Mouse (Mus musculus): ENCODE data around the gene Zfp652.

Zfp652 gene

DNA sequence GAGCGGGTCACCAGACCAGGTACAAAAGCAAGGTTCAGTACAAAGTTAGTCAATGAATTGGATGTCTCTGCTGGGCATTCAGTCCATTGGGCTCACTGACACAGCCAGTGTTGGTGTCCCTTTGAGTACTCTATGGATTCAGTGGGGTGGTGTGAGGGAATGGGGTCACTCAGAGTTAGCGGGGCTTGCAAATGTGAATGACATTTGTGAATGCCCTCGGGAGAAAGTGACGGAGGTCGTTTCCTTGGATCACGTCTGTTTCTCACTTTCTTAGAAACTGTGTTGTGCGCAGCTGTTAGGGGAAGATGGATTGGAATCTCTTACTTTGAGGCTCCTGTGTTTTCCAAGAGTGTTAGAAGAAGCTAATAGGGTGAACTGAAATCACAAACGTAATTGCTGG lies 52.3 kb downstream of the Zfp652 start:
- intact Hi-C loops (cut with DNase I), result no loop called here

DNA sequence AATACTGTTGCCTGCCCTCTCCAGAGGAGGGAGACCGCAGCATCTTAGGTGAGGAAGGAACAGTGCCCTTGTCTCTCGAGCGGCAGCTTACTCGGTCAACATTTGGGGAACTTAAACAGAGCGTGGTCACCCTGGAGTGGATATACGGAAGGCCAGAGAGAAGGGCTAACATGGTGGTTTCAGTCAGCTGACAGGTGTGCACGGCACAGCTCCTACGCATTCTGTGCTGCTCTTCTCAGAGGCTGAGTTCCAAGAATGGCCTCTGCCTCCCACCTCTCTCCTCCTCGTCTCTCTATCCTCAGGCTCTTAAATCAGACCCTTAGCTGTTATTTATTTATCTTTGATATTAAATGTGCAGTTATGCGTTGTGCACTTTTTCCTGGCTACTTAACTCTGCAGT lies 52.9 kb downstream of the Zfp652 start:
- intact Hi-C loops (cut with DNase I), result no loop called here

DNA sequence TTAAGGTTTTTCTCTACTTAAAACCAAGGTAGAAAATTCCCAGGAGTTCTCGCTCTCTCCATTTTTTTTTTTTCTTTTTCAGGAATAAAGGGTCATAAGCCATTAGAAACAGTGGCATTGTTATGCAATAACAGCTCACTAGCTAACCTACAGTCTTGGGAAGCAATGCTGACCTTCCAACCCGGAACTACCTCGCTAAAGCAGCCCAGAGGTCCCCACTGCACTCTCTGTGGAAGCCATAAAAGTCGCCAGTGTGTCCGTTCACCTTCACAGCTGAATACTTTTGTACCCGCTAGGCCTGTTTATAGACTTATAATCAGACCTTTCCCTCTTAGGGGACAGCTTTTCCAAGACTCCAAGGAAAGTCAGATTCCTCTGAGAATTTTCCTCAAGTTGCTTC lies 55.8 kb downstream of the Zfp652 start:
- intact Hi-C loops (cut with DNase I), result no loop called here

DNA sequence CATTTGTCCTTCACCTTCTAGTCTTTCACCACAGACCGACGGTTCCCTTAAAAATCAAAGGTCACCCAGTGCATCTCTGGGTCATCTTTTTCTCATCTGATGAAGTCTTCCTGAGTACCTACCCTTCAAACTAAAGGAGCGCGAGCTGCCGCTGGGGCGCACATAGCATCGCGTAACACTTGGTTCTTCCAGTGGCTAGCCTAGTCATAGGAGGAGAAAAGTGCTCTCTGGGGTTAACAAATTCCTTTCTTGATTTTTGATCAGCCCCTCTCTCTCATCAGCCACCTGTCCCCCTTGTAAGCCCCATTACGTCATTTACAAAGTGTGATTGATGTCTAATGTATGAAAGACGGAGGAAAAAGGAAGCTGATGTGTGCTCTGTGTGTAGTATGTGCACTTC lies 56.7 kb downstream of the Zfp652 start:
- intact Hi-C loops (cut with DNase I), result no loop called here

DNA sequence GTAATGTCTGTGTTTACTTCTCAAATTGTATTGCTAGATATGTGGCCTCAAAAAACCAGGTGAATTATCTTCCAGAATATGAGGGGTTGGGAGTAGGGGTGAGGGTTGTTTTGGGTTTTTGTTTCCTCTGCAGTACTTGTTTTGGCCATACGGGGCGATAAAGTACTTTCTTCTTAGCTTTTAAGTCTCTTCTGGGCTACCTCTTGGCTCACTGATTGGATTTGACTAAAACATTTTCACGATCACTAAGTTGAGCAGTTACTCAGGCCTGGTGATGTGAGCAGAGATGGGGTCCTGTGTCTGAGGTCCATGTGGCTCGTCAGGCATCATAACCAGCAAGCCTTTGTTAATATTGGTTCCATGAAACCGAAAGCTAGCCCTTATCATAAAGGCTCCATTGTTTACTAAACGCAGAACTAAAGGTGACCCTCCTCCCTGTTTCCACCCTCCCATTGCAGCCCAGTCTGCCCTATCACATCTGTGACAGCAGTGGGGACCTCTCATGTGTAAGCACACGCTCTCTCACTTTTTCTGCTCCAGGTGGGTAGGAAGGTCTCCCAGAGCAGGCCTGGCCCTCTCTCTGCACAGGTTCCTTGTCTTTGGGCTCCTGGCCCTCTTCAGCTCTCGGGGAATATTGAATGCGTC lies 58.4 kb downstream of the Zfp652 start:
- intact Hi-C loops (cut with DNase I), result loop anchor here (2.0 kb wide), 1 partner anchor 54 kb away; the partner anchor contains the start of gene Phospho1

DNA sequence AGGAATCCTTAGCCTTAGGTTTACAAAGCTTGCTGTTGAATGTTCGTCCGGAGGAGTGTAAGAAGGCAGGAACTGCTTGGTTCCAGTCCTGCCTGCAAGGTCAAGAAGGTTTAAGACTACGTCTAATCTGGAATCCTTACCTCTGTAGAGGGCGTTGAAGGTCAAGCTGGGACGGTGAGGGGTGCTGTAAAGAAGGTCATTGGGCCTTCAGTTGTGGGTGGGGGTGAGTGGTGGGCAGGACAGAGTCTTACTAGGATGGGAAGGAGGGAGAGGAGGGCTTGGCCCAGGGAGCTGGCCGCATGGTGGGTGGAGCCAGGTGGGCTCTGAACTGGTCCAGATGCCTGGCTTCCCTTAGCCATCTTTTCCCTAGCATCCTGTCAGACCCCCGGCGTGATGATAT lies 59.2 kb downstream of the Zfp652 start:
- intact Hi-C loops (cut with DNase I), result loop anchor here (2.0 kb wide), 1 partner anchor 53 kb away; the partner anchor contains the start of gene Phospho1

DNA sequence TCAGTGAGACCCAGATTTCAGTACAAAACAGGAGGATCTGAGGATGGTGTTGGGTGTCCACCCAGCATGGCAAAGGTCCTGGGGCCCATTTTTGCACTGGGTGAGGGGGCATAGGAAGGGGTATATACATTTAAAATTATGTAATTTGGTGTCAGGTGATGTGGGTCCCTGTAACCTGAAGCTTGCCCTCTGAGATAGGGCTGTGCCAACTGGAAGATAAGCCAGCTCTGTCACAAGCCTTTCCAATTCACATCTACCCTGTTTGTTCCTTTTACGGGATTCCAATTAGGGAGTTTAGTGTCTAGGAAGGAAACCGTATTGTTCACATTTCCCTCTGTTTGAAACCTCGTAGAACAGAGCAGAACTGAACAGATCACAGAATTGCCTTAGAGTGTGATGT lies 60.8 kb downstream of the Zfp652 start:
- intact Hi-C loops (cut with DNase I), result no loop called here

DNA sequence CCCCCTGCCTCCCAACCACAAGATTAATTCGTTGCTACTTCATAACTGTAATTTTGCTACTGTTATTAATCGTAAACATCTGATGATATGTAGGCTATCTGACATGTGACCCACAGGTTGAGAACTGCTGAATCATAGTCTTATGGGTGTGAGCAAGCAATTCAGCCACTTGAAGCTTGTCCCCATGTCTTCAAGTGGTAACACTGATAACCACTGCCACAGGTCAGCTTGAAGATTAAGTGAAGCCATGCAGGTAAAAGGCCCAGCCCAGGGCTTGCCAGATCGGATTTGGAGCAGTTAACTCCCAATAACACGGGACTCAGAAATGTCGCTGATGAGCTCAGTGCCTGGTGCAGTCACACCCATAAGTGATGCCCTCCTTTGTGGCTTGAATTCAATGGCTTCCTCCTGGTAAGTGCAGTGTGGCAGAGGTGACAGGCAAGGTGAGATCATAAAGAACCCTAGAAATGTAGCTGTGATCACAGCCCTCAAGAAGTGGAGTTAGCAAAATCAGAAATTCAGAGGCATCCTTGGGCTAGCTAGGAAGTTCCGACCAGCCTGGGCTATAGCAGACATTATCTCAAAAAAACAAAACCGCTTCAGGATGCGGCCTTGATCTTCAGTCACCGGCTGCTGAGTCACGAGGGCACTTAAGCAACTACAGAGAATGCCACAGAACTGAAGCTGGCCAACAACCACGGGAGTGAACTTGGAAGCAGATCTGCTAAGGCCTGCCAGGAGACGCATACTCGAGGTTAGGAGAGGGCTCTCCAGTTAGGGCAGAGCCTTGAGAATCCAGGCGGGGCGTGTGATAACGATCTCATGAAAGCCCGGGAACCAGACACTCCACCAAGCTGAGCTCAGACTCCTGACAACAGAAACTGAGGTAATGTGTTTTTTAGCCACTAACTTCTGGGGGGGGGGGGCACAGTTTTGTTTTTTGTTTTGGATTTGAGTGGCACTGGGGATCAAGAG lies 65.1 kb downstream of the Zfp652 start:
- intact Hi-C loops (cut with DNase I), result no loop called here

DNA sequence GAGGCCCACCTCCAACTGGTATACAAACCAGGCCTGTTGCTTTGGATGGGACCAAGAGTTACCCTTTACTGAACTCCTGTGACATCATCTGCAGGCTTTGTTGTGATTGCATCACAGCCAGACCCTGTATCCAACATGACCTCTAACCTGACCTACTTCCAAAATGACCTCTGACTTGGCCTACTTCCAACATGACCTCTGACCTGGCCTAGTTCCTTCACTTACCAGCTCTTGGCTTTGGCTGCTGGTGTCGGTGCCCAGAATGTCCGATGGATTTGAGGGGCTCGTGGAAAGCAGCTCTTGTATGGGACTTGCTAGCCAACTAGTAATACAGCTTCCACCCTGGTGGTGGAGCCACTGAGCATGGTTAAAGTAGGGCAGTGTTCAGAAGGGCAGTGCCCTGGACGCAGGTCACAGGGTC lies 66.4 kb downstream of the Zfp652 start:
- intact Hi-C loops (cut with DNase I), result no loop called here

DNA sequence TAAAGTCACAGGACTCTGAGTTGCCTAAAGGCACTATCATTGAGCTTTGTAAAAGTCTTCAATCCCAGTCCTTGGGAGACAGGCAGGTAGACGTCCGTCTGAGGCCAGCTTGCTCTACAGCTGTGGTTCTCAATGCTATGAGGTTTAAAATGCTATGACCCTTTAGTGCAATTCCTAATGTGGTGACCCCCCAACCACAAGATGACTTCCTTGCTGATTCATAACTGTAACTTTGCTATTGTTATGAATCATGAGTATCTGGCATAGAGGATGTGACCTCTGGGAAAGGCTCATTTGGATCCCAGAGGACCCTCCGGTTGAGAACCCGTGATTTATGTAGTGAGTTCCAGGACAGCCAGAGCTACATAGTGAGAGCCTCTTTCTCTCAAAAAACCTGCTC lies 66.9 kb downstream of the Zfp652 start:
- intact Hi-C loops (cut with DNase I), result no loop called here

DNA sequence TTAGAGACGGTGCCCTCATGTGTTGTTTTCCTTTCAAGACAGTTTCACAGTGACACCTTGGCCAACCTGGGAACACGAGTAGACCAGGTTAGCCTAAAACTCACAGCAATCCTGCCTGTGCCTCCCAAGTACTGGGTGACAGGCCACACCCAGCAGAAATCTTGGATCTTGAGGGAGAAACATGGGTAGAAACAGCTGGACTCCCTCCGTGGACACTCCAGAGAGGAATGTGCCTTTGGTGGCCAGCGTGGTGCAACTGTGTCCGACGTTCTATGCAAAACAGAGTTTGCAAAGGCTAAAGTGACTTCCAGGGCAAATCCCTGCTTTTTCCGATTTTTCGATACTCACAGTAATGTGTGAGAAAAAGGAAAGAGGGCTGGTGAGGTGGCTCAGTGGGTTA lies 68.0 kb downstream of the Zfp652 start:
- intact Hi-C loops (cut with DNase I), result no loop called here

DNA sequence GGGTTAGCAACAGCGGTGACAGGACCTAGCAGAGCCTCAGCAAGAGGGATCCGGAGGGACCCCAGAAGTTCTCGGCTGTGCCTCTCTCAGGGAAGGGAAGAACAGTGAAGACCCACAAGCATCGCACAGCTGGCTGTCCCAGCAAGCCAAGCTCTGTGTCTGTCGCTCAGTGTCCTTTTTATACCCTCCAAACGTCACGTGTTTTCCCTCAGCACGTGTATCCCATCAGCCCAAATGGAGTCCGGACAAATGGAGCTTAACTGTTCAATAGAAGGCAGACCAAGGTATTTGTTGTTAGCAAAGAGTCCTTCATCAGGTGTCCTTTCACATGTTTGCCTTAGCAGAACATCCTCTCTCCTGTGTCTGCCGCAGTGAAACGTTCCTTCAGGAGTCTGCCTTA lies 69.1 kb downstream of the Zfp652 start:
- intact Hi-C loops (cut with DNase I), result no loop called here

DNA sequence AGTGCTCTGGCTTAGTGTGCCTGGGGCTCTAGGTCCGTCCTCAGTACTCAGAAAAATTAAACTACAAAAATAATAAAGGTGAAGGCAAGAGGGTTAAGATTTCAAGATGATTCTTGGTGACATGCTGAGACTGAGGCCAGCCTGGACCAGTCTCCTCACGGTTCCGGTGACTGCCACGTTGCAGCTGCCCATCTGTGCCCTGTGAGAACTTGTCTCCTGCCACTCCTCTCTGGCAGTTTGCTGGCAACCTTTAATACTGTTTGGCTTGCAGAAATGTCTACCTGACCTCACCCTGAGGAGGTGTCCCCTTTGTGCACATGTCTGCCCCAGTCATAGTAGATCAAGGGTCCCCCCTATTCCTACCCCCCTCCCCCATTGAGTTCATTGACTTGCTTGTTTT lies 71.0 kb downstream of the Zfp652 start:
- intact Hi-C loops (cut with DNase I), result no loop called here

DNA sequence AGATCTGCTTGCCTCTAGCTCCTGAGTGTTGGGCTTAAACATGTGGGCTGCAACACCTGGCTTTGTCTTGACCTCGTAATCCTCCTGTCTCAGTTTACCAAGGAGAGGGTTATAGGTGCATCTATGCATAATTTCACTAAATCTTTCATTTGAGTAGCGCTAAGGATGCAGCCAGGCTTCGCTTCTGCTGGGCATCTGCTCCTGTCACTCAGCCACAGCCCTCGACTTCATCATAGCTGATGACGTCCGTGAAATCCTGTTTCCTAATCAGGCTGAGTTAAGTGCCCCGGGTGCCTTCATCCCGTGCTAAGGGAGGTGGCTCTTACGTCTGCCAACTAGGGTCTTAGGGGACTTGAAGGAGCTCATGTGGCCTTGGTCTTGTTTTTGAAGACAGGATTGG lies 71.5 kb downstream of the Zfp652 start:
- intact Hi-C loops (cut with DNase I), result no loop called here

DNA sequence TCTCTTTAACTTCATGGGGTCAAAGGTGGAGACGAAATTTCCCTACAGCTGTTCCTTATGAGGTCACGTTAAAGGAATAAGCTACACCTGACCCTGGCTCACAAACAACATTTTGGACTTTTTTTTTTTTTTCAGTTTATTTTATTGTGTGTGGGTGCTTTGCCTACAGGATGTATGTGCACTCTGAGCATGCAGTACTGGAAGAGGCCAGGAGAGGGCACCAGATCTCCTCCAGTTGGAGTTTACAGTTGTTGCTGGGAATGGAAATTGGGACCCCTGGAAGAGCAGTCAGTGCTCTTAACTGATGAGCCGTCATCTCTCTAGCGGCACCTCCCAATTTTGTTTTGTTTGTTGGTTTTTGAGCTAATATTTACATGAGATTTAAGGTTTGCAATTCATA lies 73.2 kb downstream of the Zfp652 start:
- intact Hi-C loops (cut with DNase I), result no loop called here

DNA sequence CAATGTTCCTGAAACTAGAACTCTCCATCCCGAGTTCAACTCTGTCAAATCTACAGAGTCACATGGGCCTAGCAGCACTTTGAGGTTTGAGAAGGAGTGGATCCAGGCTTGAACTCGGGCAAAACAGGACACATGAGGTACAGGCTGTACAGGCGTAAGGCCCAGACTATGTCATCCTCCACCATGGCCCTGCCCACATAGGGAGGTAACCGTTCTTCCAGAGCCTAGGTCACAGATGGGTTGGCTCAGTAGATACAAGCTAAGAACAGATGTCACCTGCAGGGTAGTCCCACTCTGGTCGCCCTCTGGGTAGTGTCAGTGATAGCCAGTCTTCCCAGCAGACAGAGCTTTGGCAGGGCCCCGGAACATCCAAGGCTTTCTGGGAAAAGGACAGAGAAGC lies 74.0 kb downstream of the Zfp652 start:
- intact Hi-C loops (cut with DNase I), result no loop called here

DNA sequence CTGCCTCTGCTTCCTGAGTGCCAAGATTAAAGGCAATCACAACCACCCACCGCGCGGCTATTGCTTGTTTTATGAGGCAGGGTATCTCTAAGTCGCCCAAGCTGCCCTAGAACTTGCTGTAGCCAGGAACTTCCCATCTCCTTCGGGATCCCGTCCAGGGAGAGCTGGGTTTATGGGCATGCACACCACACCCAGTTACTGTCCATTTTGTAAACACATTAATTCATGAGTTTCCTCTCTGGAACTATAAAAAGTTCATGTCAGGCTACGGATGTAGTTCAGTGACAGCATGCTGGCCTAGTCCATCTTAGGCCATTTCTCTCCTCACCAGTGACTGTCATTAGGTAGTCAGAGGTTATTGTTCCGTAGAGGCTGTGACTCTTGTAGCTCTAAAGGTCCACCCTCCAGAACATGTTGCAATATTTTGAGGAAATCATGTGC lies 77.0 kb downstream of the Zfp652 start:
- intact Hi-C loops (cut with DNase I), result no loop called here

DNA sequence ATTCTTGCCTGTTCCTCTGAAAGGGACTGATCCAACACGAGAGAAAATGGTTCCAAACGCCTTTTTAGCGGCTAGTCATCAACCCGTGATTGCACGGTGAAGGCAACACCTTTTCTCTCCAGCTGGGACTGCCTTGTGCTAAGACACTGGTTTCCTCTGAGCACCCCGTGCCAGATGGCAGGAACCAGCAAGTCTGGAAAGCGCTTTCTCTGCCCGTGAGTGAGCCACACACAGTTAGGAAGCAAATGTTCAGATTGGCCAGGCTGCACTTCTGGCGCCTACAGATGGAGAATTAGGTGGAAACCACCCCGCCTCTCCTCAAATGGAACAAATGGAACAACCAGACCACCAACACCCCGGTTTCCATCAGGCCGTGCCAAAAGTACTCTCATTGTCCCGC lies 79.3 kb downstream of the Zfp652 start:
- intact Hi-C loops (cut with DNase I), result no loop called here

DNA sequence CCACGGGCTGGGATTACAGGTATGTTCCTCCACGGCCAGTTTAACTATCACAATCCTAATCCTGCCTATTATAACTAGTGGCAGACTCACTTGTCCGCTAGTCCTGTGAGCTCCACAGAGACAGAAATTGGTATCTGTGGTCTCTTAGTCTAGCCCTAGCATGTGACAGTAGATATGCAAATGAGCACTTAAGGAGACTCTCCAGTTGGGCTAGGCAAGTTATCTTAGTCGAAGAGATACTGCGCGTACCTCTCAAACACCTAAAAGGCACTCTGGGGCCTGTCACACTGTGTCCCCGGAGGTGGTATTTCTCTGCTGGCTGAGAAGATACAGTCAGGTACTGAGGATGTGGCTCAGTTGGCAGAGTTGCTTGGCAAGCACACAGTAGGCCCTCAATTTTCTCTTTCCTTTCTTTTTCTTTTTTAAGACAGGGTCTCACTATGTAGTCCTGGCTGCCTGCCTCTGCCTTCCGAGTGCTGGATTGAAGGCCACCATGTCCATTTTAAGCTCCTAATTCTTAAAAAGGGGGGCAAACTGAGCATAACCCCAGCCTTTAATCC lies 80.6 kb downstream of the Zfp652 start:
- intact Hi-C loops (cut with DNase I), result no loop called here

DNA sequence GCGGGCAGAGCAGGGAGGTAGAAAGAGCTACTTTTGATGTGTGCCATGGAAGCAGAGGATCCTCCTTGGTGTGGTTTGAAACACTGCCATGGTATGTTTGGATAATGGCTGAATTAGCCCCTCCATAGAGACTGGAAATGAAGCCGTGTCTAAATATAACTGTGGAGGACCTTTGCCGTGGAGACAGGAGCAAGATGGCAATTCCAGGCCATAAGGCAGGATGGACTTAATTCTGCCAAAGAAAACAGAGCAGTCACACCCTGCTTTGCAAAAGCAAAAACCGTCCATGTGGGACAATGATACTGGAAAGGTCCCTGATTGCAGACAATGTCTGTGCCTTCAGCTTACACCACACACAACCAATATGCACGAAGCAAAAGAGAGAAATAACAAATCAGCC lies 81.7 kb downstream of the Zfp652 start:
- intact Hi-C loops (cut with DNase I), result no loop called here

DNA sequence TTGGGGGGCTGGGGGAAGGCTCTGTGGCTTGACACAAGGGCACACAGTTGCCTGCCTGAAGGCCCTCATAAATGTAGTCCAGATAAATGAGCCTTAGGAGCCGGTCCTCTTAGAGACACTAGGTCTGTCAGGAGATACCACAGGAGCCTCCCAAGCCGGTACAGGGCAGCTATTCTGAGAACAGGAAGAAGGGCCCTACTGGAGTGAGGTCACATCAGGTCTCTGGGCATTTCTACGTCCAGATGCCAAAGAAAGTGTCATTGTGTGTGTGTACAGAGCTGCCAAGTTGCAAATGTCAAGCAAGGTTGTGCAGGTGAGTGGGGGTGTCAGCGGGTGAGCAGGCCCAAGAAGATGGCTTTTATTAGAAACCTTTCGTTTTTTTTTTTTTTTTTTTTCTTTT lies 83.1 kb downstream of the Zfp652 start:
- intact Hi-C loops (cut with DNase I), result no loop called here

DNA sequence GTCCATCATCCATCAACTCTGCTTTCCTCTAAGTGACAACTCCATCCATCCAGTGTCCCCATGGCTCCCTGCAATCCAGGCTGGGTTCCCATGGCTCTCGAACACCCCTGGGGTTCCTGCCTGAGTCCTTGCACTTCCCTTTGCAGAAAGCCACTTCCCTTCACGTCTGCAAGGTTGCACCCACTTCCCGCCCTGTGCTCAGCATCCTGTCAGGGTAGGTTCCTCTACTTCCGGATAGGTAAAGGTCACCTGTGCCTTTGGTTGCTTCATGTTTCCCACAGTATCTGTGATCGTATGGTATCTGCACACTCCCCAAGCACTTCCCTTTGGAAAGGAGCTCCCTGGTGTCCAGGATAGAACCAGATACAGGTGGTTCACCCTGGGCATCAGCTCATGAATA lies 92.5 kb downstream of the Zfp652 start:
- intact Hi-C loops (cut with DNase I), result no loop called here
